Mouse (Mus musculus): Measurements from ENCODE around the gene 1700123O20Rik.

1700123O20Rik gene

GRCm38 (mm10) chr14:54678657-54679304 lies 7.2 kb upstream of the 1700123O20Rik start:
- DNase-seq = peak; percentile 29

DNA sequence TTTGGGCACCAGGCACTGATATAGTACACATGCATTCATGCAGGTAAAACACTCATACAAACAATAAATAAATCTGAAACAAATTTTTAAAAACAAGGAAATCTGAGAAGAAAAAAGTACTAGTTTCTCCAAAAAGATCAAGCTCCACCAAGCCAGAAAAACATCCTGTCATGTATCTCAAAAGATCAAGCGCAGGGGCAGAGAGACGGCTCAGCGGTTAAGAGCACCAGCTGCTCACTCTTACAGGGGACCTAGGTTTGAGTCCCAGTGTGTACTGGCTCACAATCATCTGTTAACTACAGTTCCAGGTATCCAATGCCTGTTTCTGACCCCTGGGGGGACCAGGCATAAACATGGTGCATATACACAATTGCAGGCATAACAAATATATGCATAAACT lies 3.6 kb upstream of the 1700123O20Rik start:
- no peak for DNase-seq

GRCm38 (mm10) chr14:54685471-54685870 lies 545 bp upstream of the 1700123O20Rik start:
- DNase-seq = peak; percentile 25

GRCm38 (mm10) chr14:54686522-54687143 lies 617 bp downstream of the 1700123O20Rik start, which contains the start of gene Acin1:
Acin1 (minus strand) TSS chr14:54686931.
- DNase-seq = peak; percentile 98

DNA sequence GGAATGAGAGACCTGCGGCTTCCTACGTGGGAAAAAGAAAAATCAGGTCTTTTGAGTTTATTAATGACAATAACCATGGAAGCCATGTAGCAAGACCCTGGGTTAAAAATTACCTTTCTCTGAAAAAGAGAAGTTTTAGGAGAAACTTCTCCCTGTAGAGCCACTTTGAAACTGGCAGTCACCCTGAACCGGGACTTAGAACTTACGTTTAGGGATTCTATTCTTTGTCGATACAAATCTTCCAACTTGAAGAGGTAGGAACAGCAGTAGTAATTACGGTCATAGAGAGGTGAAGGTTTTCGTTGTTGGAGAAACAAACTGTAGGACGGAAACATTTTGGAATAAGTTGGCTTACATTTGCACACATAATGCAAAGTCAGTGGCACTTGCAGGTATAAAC lies 1.2 kb downstream of the 1700123O20Rik start:
- no peak for DNase-seq

GRCm38 (mm10) chr14:54695042-54695441 lies 9.0 kb downstream of the 1700123O20Rik start:
- DNase-seq = no peak

GRCm38 (mm10) chr14:54696752-54697151 lies 10.7 kb downstream of the 1700123O20Rik start:
- DNase-seq = no peak

DNA sequence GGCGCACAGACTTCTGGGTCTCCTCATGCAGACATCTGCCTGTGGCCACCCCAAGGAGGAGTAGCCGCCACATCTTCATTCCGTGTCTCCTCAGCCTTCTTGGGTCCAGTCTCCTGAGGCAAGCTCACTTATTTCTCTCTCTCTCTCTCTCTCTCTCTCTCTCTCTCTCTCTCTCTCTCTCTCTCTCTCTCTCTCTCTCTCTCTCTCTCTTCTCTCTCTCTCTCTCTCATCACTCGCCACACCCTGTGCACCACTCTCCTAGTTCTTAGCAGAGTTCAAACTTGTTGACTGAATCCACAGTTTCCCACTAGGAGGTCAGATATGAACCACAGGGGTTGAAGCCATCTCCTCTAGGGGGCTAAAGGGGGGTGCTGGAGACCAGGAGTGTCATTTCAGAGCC lies 12.7 kb downstream of the 1700123O20Rik start, which contains the start of gene Gm29776:
TSS of gene Gm29776 (minus strand) at position 101 of the 400 bp plus-strand sequence.
- DNase-seq = no peak

DNA sequence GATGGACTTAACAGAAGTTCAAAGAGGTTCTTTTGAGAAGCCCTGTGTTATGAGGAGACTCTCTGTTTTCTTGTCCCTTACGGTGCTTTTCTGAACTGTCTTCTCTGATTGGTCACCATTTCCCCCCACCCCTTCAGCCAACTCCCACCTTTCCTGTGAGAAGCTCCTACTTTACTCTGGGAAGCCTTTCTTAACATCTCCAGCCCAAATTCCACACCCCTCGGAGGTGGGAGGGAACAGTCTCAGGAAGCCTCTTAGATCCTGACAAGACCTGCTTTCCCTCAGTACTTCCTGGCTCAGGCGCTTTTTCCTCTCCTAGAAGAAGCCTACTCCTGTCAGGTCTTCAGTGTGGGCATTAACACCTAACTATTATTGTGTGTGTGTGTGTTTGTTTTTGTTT lies 13.6 kb downstream of the 1700123O20Rik start:
- DNase-seq = no peak

GRCm38 (mm10) chr14:54701298-54701697 lies 15.3 kb downstream of the 1700123O20Rik start:
- DNase-seq = peak; percentile 84

- DNase-seq = no peak
Measured at GRCm38 (mm10) chr14:54703207-54703606, 17.2 kb downstream of the 1700123O20Rik start.

DNA sequence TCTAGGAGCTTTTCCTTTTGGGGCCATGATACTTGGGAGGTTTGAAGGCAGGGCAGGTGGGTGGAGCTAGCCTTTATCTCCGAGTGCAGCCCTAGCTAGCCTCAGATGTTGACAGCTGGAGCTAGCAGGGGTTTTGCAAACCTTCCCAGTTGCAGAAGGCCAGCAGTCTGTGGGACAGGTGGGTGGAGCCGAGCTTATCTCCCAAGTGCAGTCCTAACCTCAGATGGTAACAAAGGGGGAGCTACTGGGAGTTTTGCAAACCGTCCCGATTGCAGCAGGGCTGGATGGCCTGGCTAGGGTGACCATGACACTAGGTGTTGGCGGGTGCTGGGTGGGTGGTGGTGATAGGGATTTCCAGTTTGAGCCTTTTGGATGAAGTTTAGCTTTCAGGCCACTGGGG lies 19.8 kb downstream of the 1700123O20Rik start:
- peak; percentile 89 for DNase-seq

- peak; percentile 44 for DNase-seq
Measured at GRCm38 (mm10) chr14:54706589-54707320, 20.7 kb downstream of the 1700123O20Rik start.

DNA sequence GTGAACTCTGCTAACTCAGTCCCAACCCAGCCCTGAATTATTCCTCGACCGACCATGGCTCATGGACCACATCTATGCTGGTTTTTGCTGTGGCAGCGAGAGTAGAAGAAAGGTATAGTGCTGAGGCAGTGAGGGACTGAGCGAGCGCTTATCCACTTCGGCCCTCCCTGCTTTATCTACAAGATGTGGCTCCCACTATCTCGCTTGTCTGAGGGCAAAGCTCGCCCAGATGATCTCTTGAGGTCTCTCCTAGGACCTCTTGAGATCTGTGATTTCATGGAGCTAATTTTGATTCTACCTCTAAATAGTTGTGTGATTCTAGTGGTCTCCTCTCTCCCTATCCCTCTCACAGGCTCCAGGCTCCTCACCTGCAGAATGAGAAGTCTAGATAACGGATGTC lies 23.0 kb downstream of the 1700123O20Rik start:
- DNase-seq = no peak

DNA sequence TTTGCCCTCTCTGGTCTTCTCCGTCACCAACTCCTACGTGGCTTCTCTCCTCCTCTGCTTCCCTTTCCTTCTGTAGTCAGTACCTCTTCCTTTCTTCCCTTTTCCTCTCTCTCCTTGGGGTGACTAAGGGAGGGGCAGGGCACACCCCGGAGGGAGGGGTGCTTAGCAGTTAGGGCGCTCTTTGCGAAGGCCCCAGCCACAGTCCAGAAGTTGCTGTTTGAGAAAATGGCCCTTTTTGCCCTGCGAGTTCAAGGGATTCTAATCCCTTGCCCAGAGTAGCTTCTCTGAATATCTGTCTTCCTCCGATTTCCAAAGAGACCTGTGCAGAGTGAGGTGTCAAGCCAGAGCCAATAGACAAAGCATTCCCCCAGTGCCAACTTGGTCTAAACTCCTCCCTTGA lies 26.1 kb downstream of the 1700123O20Rik start, which contains the start of gene Cebpe:
TSS of gene Cebpe (minus strand) at position 101 of the 400 bp plus-strand sequence.
- DNase-seq = no peak

GRCm38 (mm10) chr14:54712861-54713260 lies 26.8 kb downstream of the 1700123O20Rik start:
- DNase-seq = peak; percentile 48

- DNase-seq = peak; percentile 57
Measured at GRCm38 (mm10) chr14:54714121-54714520, 28.1 kb downstream of the 1700123O20Rik start.

DNA sequence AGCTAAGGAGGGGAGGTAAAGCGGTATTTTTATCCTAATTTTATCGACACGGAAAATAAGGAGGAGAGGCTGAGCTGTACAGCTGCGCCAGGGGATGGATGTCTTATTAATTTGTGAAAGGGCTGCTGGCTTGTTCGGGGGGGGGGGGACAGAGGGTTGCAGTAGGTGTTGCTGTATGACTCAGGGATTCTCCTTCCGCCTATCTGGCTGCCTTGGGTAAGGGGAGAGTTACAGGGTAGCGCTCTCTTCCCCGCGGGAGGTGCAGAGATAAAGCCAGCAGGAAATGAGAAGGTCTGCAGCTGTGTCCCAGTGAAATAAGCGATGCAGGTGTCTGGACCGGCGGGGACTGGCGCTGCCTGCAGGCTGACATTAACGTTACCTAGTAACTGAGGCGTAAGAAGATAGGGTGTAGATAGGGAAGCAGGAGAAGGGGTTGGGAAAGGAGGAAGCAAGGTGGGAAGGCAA lies 28.6 kb downstream of the 1700123O20Rik start:
- DNase-seq = peak; percentile 32

GRCm38 (mm10) chr14:54715402-54715801 lies 29.4 kb downstream of the 1700123O20Rik start:
- no peak for DNase-seq

DNA sequence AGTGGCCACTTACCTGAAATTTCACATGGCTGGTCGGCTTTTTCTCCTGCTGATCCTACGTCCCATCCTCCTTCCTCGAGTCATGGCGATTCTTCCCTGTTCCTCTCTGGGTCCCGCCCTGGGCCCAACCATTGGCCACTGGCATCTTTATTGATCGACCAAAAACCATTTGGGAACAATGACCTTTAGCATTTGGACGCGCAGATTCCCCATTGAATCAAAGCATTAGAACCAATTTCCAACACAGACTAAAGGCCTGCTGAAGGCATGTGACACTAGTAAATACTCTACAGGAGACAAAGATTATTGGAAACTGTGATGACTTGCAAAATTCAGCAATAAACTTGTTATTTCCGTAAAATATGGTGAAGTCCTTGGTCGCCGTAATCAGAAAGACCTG lies 34.0 kb downstream of the 1700123O20Rik start:
- DNase-seq = no peak

DNA sequence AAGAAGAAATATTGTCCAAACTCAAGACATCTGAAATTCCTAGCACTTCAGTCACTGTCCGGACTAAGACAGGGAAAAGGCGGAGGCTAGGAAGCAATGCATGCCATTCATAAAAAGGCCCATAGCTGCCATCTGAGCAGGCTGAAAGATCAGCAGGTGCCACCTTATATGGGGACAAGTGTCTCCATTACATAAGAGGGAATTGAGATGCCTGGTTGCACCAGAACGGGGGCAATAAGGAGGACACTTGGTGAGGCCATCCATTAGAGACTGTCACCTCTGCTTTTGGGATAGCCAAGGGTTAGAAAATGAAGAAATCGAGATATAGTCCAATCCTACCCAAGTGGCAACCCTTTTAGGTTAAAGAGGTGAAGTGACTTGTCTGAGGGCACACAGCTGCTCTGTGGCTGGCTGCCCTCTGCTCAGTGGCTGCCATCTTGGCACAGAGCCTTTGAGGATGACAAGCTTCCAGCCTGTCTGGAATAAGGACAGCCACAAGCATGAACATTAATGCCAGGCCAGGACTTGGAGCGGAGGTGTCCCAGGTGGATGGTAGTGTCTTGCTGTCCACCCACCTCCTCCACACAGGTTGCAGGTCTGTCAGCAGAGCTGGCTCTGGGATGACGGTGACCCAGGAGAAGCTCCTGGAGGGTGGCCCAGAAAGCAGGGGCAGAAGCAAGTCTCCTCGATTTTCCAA lies 34.8 kb downstream of the 1700123O20Rik start:
- no peak for DNase-seq

DNA sequence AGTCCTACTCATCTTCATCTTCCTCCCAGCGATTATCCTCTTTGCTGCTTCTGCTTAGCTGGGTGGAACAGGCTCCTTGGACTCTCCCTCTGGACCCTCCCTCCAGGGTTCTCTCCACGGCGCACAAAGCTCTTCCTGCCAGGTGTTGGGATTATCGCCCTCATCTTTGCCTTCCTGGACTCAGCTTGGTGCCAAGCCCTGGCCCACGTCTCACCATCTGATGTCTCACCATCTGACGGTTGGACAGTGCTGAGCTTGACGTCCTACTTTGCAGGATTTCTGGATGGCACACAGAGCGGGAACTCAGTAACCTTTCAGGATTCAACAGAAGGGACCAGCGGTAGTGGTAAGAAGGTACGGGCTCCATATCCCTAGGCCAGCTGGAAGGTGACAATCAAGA lies 35.7 kb downstream of the 1700123O20Rik start:
- no peak for DNase-seq

- no peak for DNase-seq
Measured at GRCm38 (mm10) chr14:54724049-54724448, 38.0 kb downstream of the 1700123O20Rik start.
